Mouse (Mus musculus): ENCODE results near the gene Fez2.

Gene Fez2

GRCm38 (mm10) chr17:78417381-78418281, at the start of gene Fez2:
Fez2 (minus strand) TSS chr17:78418152.
- DNase-seq (ENCODE audit: low spot score in 2 of 2) = peak; percentile 83 to 87

GRCm38 (mm10) chr17:78465500-78465899, 47.5 kb upstream of the Fez2 start:
- DNase-seq (ENCODE audit: low spot score in 2 of 2) = no peak

GRCm38 (mm10) chr17:78465071-78465470, 47.1 kb upstream of the Fez2 start:
- DNase-seq (ENCODE audit: low spot score in 2 of 2) = no peak

- no peak for DNase-seq (ENCODE audit: low spot score in 2 of 2)
Measured at GRCm38 (mm10) chr17:78460140-78460539, 42.2 kb upstream of the Fez2 start.

- DNase-seq (ENCODE audit: low spot score in 2 of 2) = no peak
Measured at GRCm38 (mm10) chr17:78455556-78455955, 37.6 kb upstream of the Fez2 start.

- DNase-seq (ENCODE audit: low spot score in 2 of 2) = peak; percentile 43 to 48
Measured at GRCm38 (mm10) chr17:78455114-78455513, 37.2 kb upstream of the Fez2 start.

- DNase-seq (ENCODE audit: low spot score in 2 of 2) = peak; percentile 11 to 24
Measured at GRCm38 (mm10) chr17:78454189-78454977, 36.4 kb upstream of the Fez2 start.

- DNase-seq (ENCODE audit: low spot score in 2 of 2) = no peak
Measured at GRCm38 (mm10) chr17:78453529-78453928, 35.6 kb upstream of the Fez2 start.

GRCm38 (mm10) chr17:78451886-78452285, 33.9 kb upstream of the Fez2 start:
- no peak for DNase-seq (ENCODE audit: low spot score in 2 of 2)

- DNase-seq (ENCODE audit: low spot score in 2 of 2) = no peak
Measured at GRCm38 (mm10) chr17:78451332-78451793, 33.4 kb upstream of the Fez2 start.

- DNase-seq (ENCODE audit: low spot score in 2 of 2) = no peak
Measured at GRCm38 (mm10) chr17:78449635-78450197, 31.8 kb upstream of the Fez2 start.

GRCm38 (mm10) chr17:78444826-78445225, 26.9 kb upstream of the Fez2 start:
- DNase-seq (ENCODE audit: low spot score in 2 of 2) = no peak

- DNase-seq (ENCODE audit: low spot score in 2 of 2) = no peak
Measured at GRCm38 (mm10) chr17:78440771-78441170, 22.8 kb upstream of the Fez2 start.

- no peak for DNase-seq (ENCODE audit: low spot score in 2 of 2)
Measured at GRCm38 (mm10) chr17:78437161-78437560, 19.2 kb upstream of the Fez2 start.

- DNase-seq (ENCODE audit: low spot score in 2 of 2) = no peak
Measured at GRCm38 (mm10) chr17:78435661-78436060, 17.7 kb upstream of the Fez2 start.

GRCm38 (mm10) chr17:78434746-78435145, 16.8 kb upstream of the Fez2 start:
- no peak for DNase-seq (ENCODE audit: low spot score in 2 of 2)

- no peak for DNase-seq (ENCODE audit: low spot score in 2 of 2)
Measured at GRCm38 (mm10) chr17:78430374-78430773, 12.4 kb upstream of the Fez2 start.

GRCm38 (mm10) chr17:78429051-78429450, 11.1 kb upstream of the Fez2 start:
- DNase-seq (ENCODE audit: low spot score in 2 of 2) = no peak

GRCm38 (mm10) chr17:78425026-78425425, 7.1 kb upstream of the Fez2 start:
- DNase-seq (ENCODE audit: low spot score in 2 of 2) = no peak

- no peak for DNase-seq (ENCODE audit: low spot score in 2 of 2)
Measured at GRCm38 (mm10) chr17:78419216-78419615, 1.3 kb upstream of the Fez2 start.

GRCm38 (mm10) chr17:78415255-78415654, 2.7 kb downstream of the Fez2 start:
- no peak for DNase-seq (ENCODE audit: low spot score in 2 of 2)

- DNase-seq (ENCODE audit: low spot score in 2 of 2) = no peak
Measured at GRCm38 (mm10) chr17:78409900-78410299, 8.1 kb downstream of the Fez2 start.

Measured in right cerebral cortex, postnatal 36 days (tissue).